Mouse (Mus musculus) hindbrain, postnatal 0 days (tissue): ENCODE measurements at regions not wholly inside any gene's neighbourhood (a gene's known extent, or its start where the extent isn't known, plus 50 kb on each side); places are given as distances from the start of the nearest gene placed in this dataset.

Experiments
- ATAC-seq: fragments of 200-750 bp; cut with Nextera tagmentation; 2 replicates; pipeline ENCODE4 v1.8.0; 2017; ENCODE audit warnings: mild to moderate bottlenecking, moderate TSS enrichment, moderate library complexity
- DNase-seq: peaks from one replicate; pipeline ENCODE4 v3.0.0-alpha.2; 2015; ENCODE audit warnings: low spot score
- H3K27ac ChIP-seq: fragments of 300-500 bp; sonication (generic); 2 replicates; pipeline ENCODE4 v1.5.1; 2014; ENCODE audit warnings: mild to moderate bottlenecking
- H3K27me3 ChIP-seq: fragments of 300-500 bp; sonication (generic); 2 replicates; pipeline ENCODE4 v1.6.1; 2014; ENCODE audit warnings: low read length, mixed read lengths; ENCODE audit not compliant: insufficient read depth
- H3K36me3 ChIP-seq: fragments of 300-500 bp; sonication (generic); 2 replicates; pipeline ENCODE4 v1.6.1; 2014; ENCODE audit warnings: low read length, mixed read lengths; ENCODE audit not compliant: insufficient read depth
- H3K4me1 ChIP-seq: fragments of 300-500 bp; sonication (generic); 2 replicates; pipeline ENCODE4 v1.6.1; 2014; ENCODE audit warnings: antibody characterized with exemption, low read length, mixed read lengths; ENCODE audit not compliant: insufficient read depth
- H3K4me2 ChIP-seq: fragments of 300-500 bp; sonication (generic); 2 replicates; pipeline ENCODE4 v1.6.1; 2014; ENCODE audit warnings: low read depth, mild to moderate bottlenecking, low read length, moderate library complexity, mixed read lengths
- H3K4me3 ChIP-seq: fragments of 300-500 bp; sonication (generic); 2 replicates; pipeline ENCODE4 v1.5.1; 2014; ENCODE audit warnings: low read length
- H3K9ac ChIP-seq: fragments of 300-500 bp; sonication (generic); replicated peaks from 2 replicates; pipeline ENCODE4 v1.6.1; 2014; ENCODE audit warnings: mild to moderate bottlenecking, low read length, moderate library complexity, mixed read lengths
- H3K9me3 ChIP-seq: fragments of 300-500 bp; sonication (generic); 2 replicates; pipeline ENCODE4 v1.6.1; 2016; ENCODE audit warnings: low read length, mixed read lengths
- CTCF ChIP-seq: IDR thresholded peaks from 2 replicates; pipeline ENCODE4 v1.5.1; 2016; ENCODE audit warnings: antibody characterized with exemption, control low read depth, low read depth
- WGBS: fragments of 180-500 bp; shearing (Covaris S2); extraction: QIAGEN DNeasy Blood & Tissue Kit; methylation state at CpG from one replicate; pipeline ENCODE4 v1.1.7; 2014; 5-methylcytosine and 5-hydroxymethylcytosine counted together

- Histone ChIP-seq H3K27me3 (0 out of 2 replicates have a peak, but pooled peaks cover 3% of the 10 kb centered on the region), H3K4me1 (peaks cover 3% of the 10 kb centered on the region; the same call in 1 of the 2 replicates), H3K4me3 (no peak overlapping the region), H3K9me3 (no peaks in the 10 kb centered on the region), H3K27ac (no peak overlapping the region), H3K4me2 (no peak overlapping the region), H3K9ac (no peak overlapping the region), H3K36me3 (no peaks in the 10 kb centered on the region)
- ATAC-seq = no peak
- TF ChIP-seq CTCF = no peak
- 85% methylated on average over 3 of the region's 3 CpGs for WGBS
- DNase-seq = no peak
Observed at GRCm38 (mm10) chr7:137741702-137742101, 304.3 kb downstream of the Glrx3 start.

GRCm38 (mm10) chr7:137742297-137742751, 304.9 kb downstream of the Glrx3 start:
- ATAC-seq (no peak), DNase-seq (no peak)
- Histone ChIP-seq H3K9ac (no peak overlapping the region), H3K9me3 (no peaks in the 10 kb centered on the region), H3K27ac (no peak overlapping the region), H3K27me3 (0 out of 2 replicates have a peak, but pooled peaks cover 3% of the 10 kb centered on the region), H3K4me1 (peaks cover 3% of the 10 kb centered on the region; the same call in 1 of the 2 replicates), H3K4me3 (no peak overlapping the region), H3K4me2 (no peak overlapping the region), H3K36me3 (no peaks in the 10 kb centered on the region)
- no peak for TF ChIP-seq CTCF
- WGBS = 41% methylated on average over 7 of the region's 7 CpGs

GRCm38 (mm10) chr7:137745575-137745974, 308.2 kb downstream of the Glrx3 start:
- Histone ChIP-seq H3K4me3 (no peak overlapping the region), H3K27me3 (0 out of 2 replicates have a peak, but pooled peaks cover 3% of the 10 kb centered on the region), H3K9me3 (no peaks in the 10 kb centered on the region), H3K4me2 (no peak overlapping the region), H3K4me1 (no peaks in the 10 kb centered on the region), H3K36me3 (no peaks in the 10 kb centered on the region), H3K27ac (no peak overlapping the region), H3K9ac (no peak overlapping the region)
- 82% methylated on average over 1 of the region's 1 CpGs for WGBS
- TF ChIP-seq CTCF = no peak
- ATAC-seq (no peak), DNase-seq (no peak)

GRCm38 (mm10) chr7:137745991-137746390, 308.6 kb downstream of the Glrx3 start:
- Histone ChIP-seq H3K27ac (no peak overlapping the region), H3K9ac (no peak overlapping the region), H3K36me3 (no peaks in the 10 kb centered on the region), H3K9me3 (no peaks in the 10 kb centered on the region), H3K4me1 (no peaks in the 10 kb centered on the region), H3K27me3 (0 out of 2 replicates have a peak, but pooled peaks cover 3% of the 10 kb centered on the region), H3K4me3 (no peak overlapping the region), H3K4me2 (no peak overlapping the region)
- 59% methylated on average over 3 of the region's 3 CpGs for WGBS
- ATAC-seq (no peak), DNase-seq (no peak)
- TF ChIP-seq CTCF = no peak

GRCm38 (mm10) chr7:137748936-137749335, 311.5 kb downstream of the Glrx3 start:
- no peak for TF ChIP-seq CTCF
- DNase-seq (peak; percentile 67), ATAC-seq (no peak)
- Histone ChIP-seq H3K4me1 (no peaks in the 10 kb centered on the region), H3K27ac (no peak overlapping the region), H3K27me3 (0 out of 2 replicates have a peak, but pooled peaks cover under 1% of the 10 kb centered on the region), H3K4me2 (no peak overlapping the region), H3K4me3 (no peak overlapping the region), H3K9me3 (no peaks in the 10 kb centered on the region), H3K9ac (no peak overlapping the region), H3K36me3 (no peaks in the 10 kb centered on the region)
- 40% methylated on average over 7 of the region's 7 CpGs for WGBS

- Histone ChIP-seq H3K4me2 (no peak overlapping the region), H3K4me3 (no peak overlapping the region), H3K4me1 (no peaks in the 10 kb centered on the region), H3K27me3 (no peaks in the 10 kb centered on the region), H3K36me3 (no peaks in the 10 kb centered on the region), H3K9me3 (no peaks in the 10 kb centered on the region), H3K9ac (no peak overlapping the region), H3K27ac (no peak overlapping the region)
- DNase-seq (no peak), ATAC-seq (no peak)
- 79% methylated on average over 1 of the region's 1 CpGs for WGBS
- no peak for TF ChIP-seq CTCF
Observed at GRCm38 (mm10) chr7:137750741-137751140, 313.3 kb downstream of the Glrx3 start.

GRCm38 (mm10) chr7:137751151-137751859, 313.9 kb downstream of the Glrx3 start:
- Histone ChIP-seq H3K27me3 (no peaks in the 10 kb centered on the region), H3K4me2 (no peak overlapping the region), H3K9me3 (no peaks in the 10 kb centered on the region), H3K4me1 (no peaks in the 10 kb centered on the region), H3K4me3 (no peak overlapping the region), H3K9ac (no peak overlapping the region), H3K27ac (no peak overlapping the region), H3K36me3 (no peaks in the 10 kb centered on the region)
- ATAC-seq (no peak), DNase-seq (no peak)
- TF ChIP-seq CTCF = no peak
- WGBS = 56% methylated on average over 4 of the region's 4 CpGs
